Mouse (Mus musculus) bone marrow macrophage, adult 2 months (primary cell): ENCODE results near the gene Gm9999.

Source experiments
- CTCF ChIP-seq: IDR thresholded peaks from 2 replicates; pipeline ENCODE4 v1.5.1; 2012; ENCODE audit warnings: low read depth, mild to moderate bottlenecking, low read length, moderate library complexity
- POLR2A ChIP-seq: IDR thresholded peaks from 2 replicates; pipeline ENCODE4 v1.6.1; 2012; ENCODE audit warnings: mild to moderate bottlenecking, low read depth, low read length, borderline replicate concordance

- TF ChIP-seq POLR2A = no peak
- TF ChIP-seq CTCF = no peak
Observed at GRCm38 (mm10) chr7:46997008-46997407, 13.6 kb downstream of the Gm9999 start.
